In genomic region chr5:149427277-149428060, GRCm38 (mm10) we compare ENCODE assay signal across 14 mouse cellular contexts. TPM values are rescaled to one million over a fixed set of nuclear protein-coding genes. Genes with fewer than 3 reads are reported as not detected.
DNase-seq lines count a peak whose midpoint lies in the region; ATAC-seq and TF ChIP-seq lines count a peak whose summit lies in the region.
"Had no signal": no experiment of that assay in that cellular context is flagged by ENCODE, and none has a peak within 500 bp of the region (broad histone marks: within the 10 kb centered on the region; RNA-seq: fewer than 3 reads in every experiment).

No protein-coding gene starts in this region.

- WGBS in forebrain, embryonic 11.5 days, result 95% methylated on average over 8 of the region's 8 CpGs
- WGBS in forebrain, embryonic 16.5 days, result 92% methylated on average over 8 of the region's 8 CpGs
- WGBS in midbrain, embryonic 12.5 days, result 93% methylated on average over 8 of the region's 8 CpGs
- whole genome bisulfite sequencing in midbrain, embryonic 14.5 days, result 92% methylated on average over 8 of the region's 8 CpGs
- 83% methylated on average over 8 of the region's 8 CpGs for WGBS in limb, embryonic 14.5 days

- H3K27me3 ChIP-seq in forebrain, embryonic 11.5 days (ENCODE audit: control insufficient read depth, insufficient read depth, low read length), result no peaks in the 10 kb centered on the region
- H3K27me3 ChIP-seq in forebrain, embryonic 16.5 days (replicated peaks; ENCODE audit: control insufficient read depth, insufficient read depth, low read length), result no peaks in the 10 kb centered on the region
- no peaks in the 10 kb centered on the region for H3K27me3 ChIP-seq in midbrain, embryonic 12.5 days
- no peaks in the 10 kb centered on the region for H3K27me3 ChIP-seq in midbrain, embryonic 14.5 days (ENCODE audit: control insufficient read depth, insufficient read depth, low read length)
- no peaks in the 10 kb centered on the region for H3K27me3 ChIP-seq in limb, embryonic 14.5 days (ENCODE audit: control insufficient read depth, insufficient read depth, low read length)
- H3K27me3 ChIP-seq: limb, embryonic 13.5 days had no signal

- no peaks in the 10 kb centered on the region for H3K36me3 ChIP-seq in forebrain, embryonic 11.5 days (ENCODE audit: control insufficient read depth, insufficient read depth, low read length)
- no peaks in the 10 kb centered on the region for H3K36me3 ChIP-seq in forebrain, embryonic 16.5 days (ENCODE audit: control insufficient read depth, insufficient read depth)
- H3K36me3 ChIP-seq in midbrain, embryonic 12.5 days, result no peaks in the 10 kb centered on the region
- H3K36me3 ChIP-seq in midbrain, embryonic 14.5 days (ENCODE audit: control insufficient read depth, insufficient read depth, low read length), result no peaks in the 10 kb centered on the region
- H3K36me3 ChIP-seq in limb, embryonic 14.5 days (ENCODE audit: control insufficient read depth, insufficient read depth, low read length), result no peaks in the 10 kb centered on the region
- H3K36me3 ChIP-seq: limb, embryonic 13.5 days had no signal

- peaks cover 12% of the 10 kb centered on the region for H3K4me1 ChIP-seq in forebrain, embryonic 11.5 days (replicated peaks; ENCODE audit: control insufficient read depth, insufficient read depth, low read length)
- H3K4me1 ChIP-seq in forebrain, embryonic 16.5 days (replicated peaks; ENCODE audit: control insufficient read depth, insufficient read depth, low read length), result peaks cover 22% of the 10 kb centered on the region
- peaks cover 19% of the 10 kb centered on the region for H3K4me1 ChIP-seq in midbrain, embryonic 12.5 days
- peaks cover 16% of the 10 kb centered on the region; the same call in 1 of the 2 replicates for H3K4me1 ChIP-seq in midbrain, embryonic 14.5 days (ENCODE audit: control insufficient read depth, insufficient read depth, low read length)
- peaks cover 14% of the 10 kb centered on the region for H3K4me1 ChIP-seq in limb, embryonic 14.5 days (ENCODE audit: control insufficient read depth, insufficient read depth, low read length)

- no peaks in the 10 kb centered on the region for H3K9me3 ChIP-seq in forebrain, embryonic 11.5 days (ENCODE audit: control insufficient read depth, low read length)
- no peaks in the 10 kb centered on the region for H3K9me3 ChIP-seq in forebrain, embryonic 16.5 days (ENCODE audit: control insufficient read depth, low read length)
- H3K9me3 ChIP-seq in midbrain, embryonic 12.5 days, result 0 out of 2 replicates have a peak, but pooled peaks cover 4% of the 10 kb centered on the region
- no peaks in the 10 kb centered on the region for H3K9me3 ChIP-seq in midbrain, embryonic 14.5 days (ENCODE audit: control insufficient read depth, low read length)
- no peaks in the 10 kb centered on the region for H3K9me3 ChIP-seq in limb, embryonic 14.5 days (ENCODE audit: control insufficient read depth, low read length)
- H3K9me3 ChIP-seq: limb, embryonic 13.5 days had no signal

- ATAC-seq in forebrain, embryonic 11.5 days (replicated peaks; ENCODE audit: low FRiP score), result no peak
- ATAC-seq in forebrain, embryonic 16.5 days, result no peak
- ATAC-seq in midbrain, embryonic 12.5 days (ENCODE audit: low FRiP score, low read depth), result no peak
- ATAC-seq in midbrain, embryonic 14.5 days (ENCODE audit: low FRiP score, low TSS enrichment), result no peak
- no peak for ATAC-seq in limb, embryonic 14.5 days (ENCODE audit: low FRiP score, low read depth)

- peak overlapping the region; percentile 75; the same call in 1 of the 2 replicates for H3K27ac ChIP-seq in forebrain, embryonic 11.5 days (ENCODE audit: low read depth, low read length)
- H3K27ac ChIP-seq in forebrain, embryonic 16.5 days (ENCODE audit: low read length), result no peak overlapping the region
- peak overlapping the region; percentile 85; the same call in 1 of the 2 replicates for H3K27ac ChIP-seq in midbrain, embryonic 12.5 days (replicated peaks)
- H3K27ac ChIP-seq in midbrain, embryonic 14.5 days (replicated peaks; ENCODE audit: low read depth, low read length), result no peak overlapping the region
- H3K27ac ChIP-seq in limb, embryonic 14.5 days (replicated peaks; ENCODE audit: low read depth, low read length), result 0 out of 2 replicates have a peak overlapping the region, but pooled peaks have one; percentile 48

- H3K4me3 ChIP-seq in forebrain, embryonic 11.5 days (ENCODE audit: low read depth, low read length), result no peak overlapping the region
- H3K4me3 ChIP-seq in forebrain, embryonic 16.5 days (replicated peaks; ENCODE audit: low read length), result no peak overlapping the region
- H3K4me3 ChIP-seq in midbrain, embryonic 12.5 days, result no peak overlapping the region
- H3K4me3 ChIP-seq in midbrain, embryonic 14.5 days (replicated peaks; ENCODE audit: low read depth, low read length), result no peak overlapping the region
- H3K4me3 ChIP-seq in limb, embryonic 14.5 days (replicated peaks; ENCODE audit: low read length), result no peak overlapping the region
- H3K4me3 ChIP-seq: limb, embryonic 13.5 days; myocyte had no signal

- H3K4me2 ChIP-seq in forebrain, embryonic 11.5 days (ENCODE audit: low read depth, low read length, severe bottlenecking), result no peak overlapping the region
- H3K4me2 ChIP-seq in forebrain, embryonic 16.5 days (ENCODE audit: low read length), result no peak overlapping the region
- H3K4me2 ChIP-seq in midbrain, embryonic 12.5 days (replicated peaks), result no peak overlapping the region
- no peak overlapping the region for H3K4me2 ChIP-seq in midbrain, embryonic 14.5 days (ENCODE audit: low read length)
- H3K4me2 ChIP-seq in limb, embryonic 14.5 days (replicated peaks; ENCODE audit: low read depth, low read length, severe bottlenecking), result no peak overlapping the region

- no peak for TF ChIP-seq POLR2A in limb, embryonic 14.5 days (IDR thresholded peaks at IDR 0.05; ENCODE audit: borderline replicate concordance, extremely low read depth, insufficient read depth, insufficient read length)

- H3K9ac ChIP-seq in forebrain, embryonic 11.5 days (ENCODE audit: low read length), result no peak overlapping the region
- no peak overlapping the region for H3K9ac ChIP-seq in forebrain, embryonic 16.5 days (replicated peaks; ENCODE audit: low read depth, low read length)
- no peak overlapping the region for H3K9ac ChIP-seq in midbrain, embryonic 12.5 days (replicated peaks)
- H3K9ac ChIP-seq in midbrain, embryonic 14.5 days (replicated peaks; ENCODE audit: low read length), result no peak overlapping the region
- no peak overlapping the region for H3K9ac ChIP-seq in limb, embryonic 14.5 days (ENCODE audit: low read depth, low read length, severe bottlenecking)
- H3K9ac ChIP-seq: limb, embryonic 13.5 days had no signal

- DNase-seq in forebrain, embryonic 11.5 days (ENCODE audit: low spot score), result no peak
- no peak for DNase-seq in midbrain, embryonic 14.5 days
- DNase-seq in limb, embryonic 14.5 days (ENCODE audit: low spot score), result no peak
- peak; percentile 43 to 61 for DNase-seq in thymus, postnatal 36 days
- DNase-seq in layer of hippocampus, postnatal 10 days (ENCODE audit: low spot score in 2 of 2), result no peak
- no peak for DNase-seq in B cell, adult 2 months
- DNase-seq: gastrocnemius, postnatal 36 days; heart, postnatal 4 days; kidney, adult 9 months; lung, postnatal 14 days had no signal

RNA-seq across cellular contexts. Expression of gene Tex26, which starts 12.0 kb away (rescaled TPM):
- polyA plus RNA-seq in forebrain, embryonic 11.5 days (2014; fragmentation: Nextera tagmentation; extraction: Ambion mirVana), result 1.6 and 1.7 TPM in 2 replicates
- polyA plus RNA-seq in forebrain, embryonic 16.5 days (2015; fragmentation: Nextera tagmentation; extraction: Ambion mirVana), result 1.1 and 1.3 TPM in 2 replicates
- 1.1 and 1.7 TPM in 2 replicates for polyA plus RNA-seq in midbrain, embryonic 12.5 days (2016; fragmentation: Nextera tagmentation; extraction: Ambion mirVana)
- polyA plus RNA-seq in midbrain, embryonic 14.5 days (2014; fragmentation: Nextera tagmentation; extraction: Ambion mirVana), result 0.81 and 1.00 TPM in 2 replicates
- 0.20 and 0.50 TPM in 2 replicates for polyA plus RNA-seq in limb, embryonic 14.5 days (2012; rRNA removed)
- 0.36 and 0.44 TPM in 2 replicates for polyA plus RNA-seq in limb, embryonic 14.5 days (2014; fragmentation: Nextera tagmentation; extraction: Ambion mirVana)
- total RNA-seq in layer of hippocampus, postnatal 10 days (2021), result under 1 TPM; 0.50 to 0.69 TPM
- total RNA-seq: gastrocnemius, postnatal 36 days had no signal

RNA-seq across cellular contexts. Expression of gene Medag, which starts 15.9 kb away (rescaled TPM):
- 1.0 and 1.4 TPM in 2 replicates for polyA plus RNA-seq in forebrain, embryonic 11.5 days (2014; fragmentation: Nextera tagmentation; extraction: Ambion mirVana)
- 1.3 and 1.7 TPM in 2 replicates for polyA plus RNA-seq in forebrain, embryonic 16.5 days (2015; fragmentation: Nextera tagmentation; extraction: Ambion mirVana)
- polyA plus RNA-seq in midbrain, embryonic 12.5 days (2016; fragmentation: Nextera tagmentation; extraction: Ambion mirVana), result 1.0 and 1.1 TPM in 2 replicates
- polyA plus RNA-seq in midbrain, embryonic 14.5 days (2014; fragmentation: Nextera tagmentation; extraction: Ambion mirVana), result 5.9 TPM in 2 replicates
- polyA plus RNA-seq in limb, embryonic 14.5 days (2012; rRNA removed), result 3.5 and 3.8 TPM in 2 replicates
- polyA plus RNA-seq in limb, embryonic 14.5 days (2014; fragmentation: Nextera tagmentation; extraction: Ambion mirVana), result 2.6 and 3.1 TPM in 2 replicates
- total RNA-seq in layer of hippocampus, postnatal 10 days (2021), result 1 to 10 TPM in 1 of 2 experiments, under 1 TPM in 1; 0.78 to 1.3 TPM

Comparison
In these comparisons a context has a peak if more than half of its experiments do, and no peak if none do; other contexts are left out.
1. H3K27ac ChIP-seq: peak in forebrain, embryonic 11.5 days (single experiment), midbrain, embryonic 12.5 days (single experiment) and limb, embryonic 14.5 days (single experiment); none in forebrain, embryonic 16.5 days (single experiment) and midbrain, embryonic 14.5 days (single experiment).
2. DNase-seq: peak in thymus, postnatal 36 days (2 of 2); none in forebrain, embryonic 11.5 days (single experiment), midbrain, embryonic 14.5 days (single experiment), limb, embryonic 14.5 days (single experiment), layer of hippocampus, postnatal 10 days (0 of 2) and B cell, adult 2 months (0 of 2).